Mouse (Mus musculus) thymus, adult 18-20 months (tissue): ENCODE data around the gene Bdp1.

ENCODE experiments used
- DNase-seq, 2 experiments: peaks; one replicate each; pipeline ENCODE4 v3.0.0; 2022; ENCODE audit warnings: mixed read lengths in 2 of 2

Gene Bdp1

GRCm38 (mm10) chr13:99999078-99999477 is 104.8 kb downstream of the Bdp1 start:
- DNase-seq: no peak

GRCm38 (mm10) chr13:99998099-99998498 is 105.8 kb downstream of the Bdp1 start:
- DNase-seq: no peak

- no peak for DNase-seq
Measured at GRCm38 (mm10) chr13:99989592-99989991, 114.3 kb downstream of the Bdp1 start.

- DNase-seq: no peak
Measured at GRCm38 (mm10) chr13:99983320-99983719, 120.5 kb downstream of the Bdp1 start.

- DNase-seq: no peak
Measured at GRCm38 (mm10) chr13:99979406-99979805, 124.5 kb downstream of the Bdp1 start.

- DNase-seq: no peak
Measured at GRCm38 (mm10) chr13:99970089-99970488, 133.8 kb downstream of the Bdp1 start.
